Mouse (Mus musculus): ENCODE measurements around the gene Rab40c.

Rab40c gene

GRCm38 (mm10) chr17:25919144-25919785 is at the start of gene Rab40c:
Gene Rab40c (minus strand): TSS chr17:25919727.
- in situ Hi-C loops (cut with MboI), result no loop called here

- in situ Hi-C loops (cut with MboI), result no loop called here
Measured at GRCm38 (mm10) chr17:25968176-25968575, 48.6 kb upstream of the Rab40c start.

- in situ Hi-C loops (cut with MboI), result no loop called here
Measured at GRCm38 (mm10) chr17:25967652-25968051, 48.1 kb upstream of the Rab40c start.

GRCm38 (mm10) chr17:25964271-25964670 is 44.7 kb upstream of the Rab40c start:
- in situ Hi-C loops (cut with MboI), result no loop called here

GRCm38 (mm10) chr17:25962413-25962905 is 42.9 kb upstream of the Rab40c start:
- in situ Hi-C loops (cut with MboI), result no loop called here

GRCm38 (mm10) chr17:25961566-25961965 is 42.0 kb upstream of the Rab40c start:
- in situ Hi-C loops (cut with MboI), result no loop called here

GRCm38 (mm10) chr17:25959630-25960467 is 40.3 kb upstream of the Rab40c start:
- in situ Hi-C loops (cut with MboI), result no loop called here

GRCm38 (mm10) chr17:25958771-25959494 is 39.4 kb upstream of the Rab40c start:
- in situ Hi-C loops (cut with MboI), result no loop called here

GRCm38 (mm10) chr17:25957586-25958051 is 38.1 kb upstream of the Rab40c start:
- in situ Hi-C loops (cut with MboI), result no loop called here

- in situ Hi-C loops (cut with MboI), result no loop called here
Measured at GRCm38 (mm10) chr17:25956631-25957030, 37.1 kb upstream of the Rab40c start.

- in situ Hi-C loops (cut with MboI), result no loop called here
Measured at GRCm38 (mm10) chr17:25956201-25956600, 36.7 kb upstream of the Rab40c start.

- in situ Hi-C loops (cut with MboI), result no loop called here
Measured at GRCm38 (mm10) chr17:25955736-25956135, 36.2 kb upstream of the Rab40c start.

GRCm38 (mm10) chr17:25954671-25955070 is 35.1 kb upstream of the Rab40c start:
- in situ Hi-C loops (cut with MboI), result no loop called here

GRCm38 (mm10) chr17:25953161-25953560 is 33.6 kb upstream of the Rab40c start:
- in situ Hi-C loops (cut with MboI), result no loop called here

- in situ Hi-C loops (cut with MboI), result no loop called here
Measured at GRCm38 (mm10) chr17:25951803-25952623, 32.5 kb upstream of the Rab40c start, which contains the start of gene A930017K11Rik. Gene A930017K11Rik (minus strand): TSS chr17:25952565.

- in situ Hi-C loops (cut with MboI), result no loop called here
Measured at GRCm38 (mm10) chr17:25951225-25951802, 31.8 kb upstream of the Rab40c start.

GRCm38 (mm10) chr17:25950706-25951105 is 31.2 kb upstream of the Rab40c start:
- in situ Hi-C loops (cut with MboI), result no loop called here

- in situ Hi-C loops (cut with MboI), result no loop called here
Measured at GRCm38 (mm10) chr17:25949981-25950380, 30.5 kb upstream of the Rab40c start.

- in situ Hi-C loops (cut with MboI), result no loop called here
Measured at GRCm38 (mm10) chr17:25948051-25948450, 28.5 kb upstream of the Rab40c start.

- in situ Hi-C loops (cut with MboI), result no loop called here
Measured at GRCm38 (mm10) chr17:25947576-25947975, 28.0 kb upstream of the Rab40c start.

- in situ Hi-C loops (cut with MboI), result no loop called here
Measured at GRCm38 (mm10) chr17:25946891-25947290, 27.4 kb upstream of the Rab40c start.
